Mouse (Mus musculus) kidney, adult 2 months (tissue): ENCODE measurements around the gene Trappc3.

ENCODE experiments used
- CTCF ChIP-seq: fragments of 200-500 bp; conservative IDR thresholded peaks from 2 replicates; pipeline ENCODE4 v1.5.1; 2011; ENCODE audit warnings: low read depth, mild to moderate bottlenecking, control low read depth, low read length, moderate library complexity, mixed read lengths; ENCODE audit not compliant: insufficient read depth, insufficient read length
- POLR2A ChIP-seq: fragments of 200-500 bp; IDR thresholded peaks from one replicate; pipeline ENCODE4 v1.6.1; 2011; ENCODE audit warnings: low read depth, low read length, control low read depth

DNA sequence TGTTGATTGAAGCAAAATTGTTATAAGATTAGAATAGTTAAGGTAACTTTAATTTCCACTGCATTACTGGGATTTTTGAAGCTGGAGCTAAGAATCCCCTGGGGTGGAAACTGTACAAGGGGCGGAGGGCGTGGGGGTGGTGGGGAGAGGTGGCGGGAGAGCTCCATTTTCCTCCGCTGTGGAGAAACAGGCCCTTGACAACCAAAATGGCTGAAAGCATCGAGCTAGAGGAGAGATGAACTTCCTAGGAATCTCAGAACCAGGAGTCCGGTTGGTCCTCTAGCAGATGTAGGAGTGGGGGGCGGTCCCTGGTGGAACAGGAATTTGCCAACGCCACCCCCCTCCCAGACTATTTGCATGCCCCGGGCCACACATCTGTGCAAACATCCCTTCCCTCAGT, 19.6 kb downstream of the Trappc3 start:
- no peak for TF ChIP-seq CTCF
- no peak for TF ChIP-seq POLR2A
